Mouse (Mus musculus): ENCODE results near the gene Nhlrc2. TPM values are rescaled to one million over a fixed set of nuclear protein-coding genes. Genes with fewer than 3 reads are reported as not detected.
"Not testable (repeated sequence)": the region's sequence is repeated elsewhere in the genome, so short reads cannot be mapped to it uniquely, and the experiment has no call there.

Gene Nhlrc2
- polyA plus RNA-seq (2014; fragmentation: Nextera tagmentation; extraction: Ambion mirVana) = 13.1 and 13.9 TPM in 2 replicates

- peak within 1 kb of the TSS; percentile 97 for H3K27ac ChIP-seq (replicated peaks; ENCODE audit: low read depth, low read length)
- H3K4me1 ChIP-seq (ENCODE audit: control insufficient read depth, insufficient read depth, low read length) = peaks cover 12% of the 10 kb centered on the region
- DNase-seq (ENCODE audit: low spot score) = peak; percentile 92
- WGBS = under 1% methylated on average over 46 of the region's 69 CpGs
- H3K4me2 ChIP-seq (ENCODE audit: low read depth, low read length) = peak within 1 kb of the TSS; percentile 84
- H3K27me3 ChIP-seq (replicated peaks; ENCODE audit: control insufficient read depth, insufficient read depth, low read length) = no peaks in the 10 kb centered on the region
- peaks cover 40% of the 10 kb centered on the region for H3K36me3 ChIP-seq (ENCODE audit: control insufficient read depth, insufficient read depth, low read length)
- H3K9me3 ChIP-seq (ENCODE audit: control insufficient read depth, low read length) = no peaks in the 10 kb centered on the region
- peak within 1 kb of the TSS; percentile 99 for H3K9ac ChIP-seq (ENCODE audit: low read depth, low read length)
- ATAC-seq (ENCODE audit: low read depth) = peak; percentile 90
- H3K4me3 ChIP-seq (ENCODE audit: low read depth, low read length) = peak within 1 kb of the TSS; percentile 95
These were observed at the start of gene Nhlrc2 for GRCm38 (mm10) chr19:56548230-56549032. Gene Nhlrc2, plus strand, starts transcription at chr19:56548261.

- H3K4me1 ChIP-seq (ENCODE audit: control insufficient read depth, insufficient read depth, low read length); H3K36me3 ChIP-seq (ENCODE audit: control insufficient read depth, insufficient read depth, low read length); H3K9ac ChIP-seq (ENCODE audit: low read depth, low read length); H3K4me3 ChIP-seq (ENCODE audit: low read depth, low read length); H3K4me2 ChIP-seq (ENCODE audit: low read depth, low read length); H3K9me3 ChIP-seq (ENCODE audit: control insufficient read depth, low read length); H3K27ac ChIP-seq (replicated peaks; ENCODE audit: low read depth, low read length); DNase-seq (ENCODE audit: low spot score); ATAC-seq (ENCODE audit: low read depth); H3K27me3 ChIP-seq (replicated peaks; ENCODE audit: control insufficient read depth, insufficient read depth, low read length): not testable (repeated sequence)
- no CpG with 5 or more reads among the region's 5 CpGs for WGBS
These were observed 45.0 kb upstream of the Nhlrc2 start for GRCm38 (mm10) chr19:56503069-56503468.

- H3K9me3 ChIP-seq (ENCODE audit: control insufficient read depth, low read length); H3K9ac ChIP-seq (ENCODE audit: low read depth, low read length); H3K27ac ChIP-seq (replicated peaks; ENCODE audit: low read depth, low read length); H3K4me3 ChIP-seq (ENCODE audit: low read depth, low read length); ATAC-seq (ENCODE audit: low read depth); H3K27me3 ChIP-seq (replicated peaks; ENCODE audit: control insufficient read depth, insufficient read depth, low read length); H3K36me3 ChIP-seq (ENCODE audit: control insufficient read depth, insufficient read depth, low read length); H3K4me1 ChIP-seq (ENCODE audit: control insufficient read depth, insufficient read depth, low read length); DNase-seq (ENCODE audit: low spot score); H3K4me2 ChIP-seq (ENCODE audit: low read depth, low read length): not testable (repeated sequence)
- WGBS = no CpG with 5 or more reads among the region's 5 CpGs
These were observed 44.5 kb upstream of the Nhlrc2 start for GRCm38 (mm10) chr19:56503525-56503924.

GRCm38 (mm10) chr19:56511207-56511606, 36.9 kb upstream of the Nhlrc2 start:
- H3K36me3 ChIP-seq (ENCODE audit: control insufficient read depth, insufficient read depth, low read length); H3K4me3 ChIP-seq (ENCODE audit: low read depth, low read length); ATAC-seq (ENCODE audit: low read depth); H3K4me1 ChIP-seq (ENCODE audit: control insufficient read depth, insufficient read depth, low read length); H3K4me2 ChIP-seq (ENCODE audit: low read depth, low read length); H3K9me3 ChIP-seq (ENCODE audit: control insufficient read depth, low read length); DNase-seq (ENCODE audit: low spot score); H3K27ac ChIP-seq (replicated peaks; ENCODE audit: low read depth, low read length); H3K9ac ChIP-seq (ENCODE audit: low read depth, low read length); H3K27me3 ChIP-seq (replicated peaks; ENCODE audit: control insufficient read depth, insufficient read depth, low read length): not testable (repeated sequence)
- no CpG with 5 or more reads among the region's 4 CpGs for WGBS

- H3K4me3 ChIP-seq (ENCODE audit: low read depth, low read length); DNase-seq (ENCODE audit: low spot score); H3K9me3 ChIP-seq (ENCODE audit: control insufficient read depth, low read length); ATAC-seq (ENCODE audit: low read depth); H3K9ac ChIP-seq (ENCODE audit: low read depth, low read length); H3K27me3 ChIP-seq (replicated peaks; ENCODE audit: control insufficient read depth, insufficient read depth, low read length); H3K36me3 ChIP-seq (ENCODE audit: control insufficient read depth, insufficient read depth, low read length); H3K4me2 ChIP-seq (ENCODE audit: low read depth, low read length); H3K4me1 ChIP-seq (ENCODE audit: control insufficient read depth, insufficient read depth, low read length); H3K27ac ChIP-seq (replicated peaks; ENCODE audit: low read depth, low read length): not testable (repeated sequence)
- WGBS = no CpG with 5 or more reads among the region's 2 CpGs
These were observed 34.5 kb upstream of the Nhlrc2 start for GRCm38 (mm10) chr19:56513527-56513926.

GRCm38 (mm10) chr19:56519408-56519807, 28.7 kb upstream of the Nhlrc2 start:
- DNase-seq (ENCODE audit: low spot score); H3K4me3 ChIP-seq (ENCODE audit: low read depth, low read length); H3K4me1 ChIP-seq (ENCODE audit: control insufficient read depth, insufficient read depth, low read length); H3K9ac ChIP-seq (ENCODE audit: low read depth, low read length); H3K27me3 ChIP-seq (replicated peaks; ENCODE audit: control insufficient read depth, insufficient read depth, low read length); ATAC-seq (ENCODE audit: low read depth); H3K27ac ChIP-seq (replicated peaks; ENCODE audit: low read depth, low read length); H3K36me3 ChIP-seq (ENCODE audit: control insufficient read depth, insufficient read depth, low read length); H3K4me2 ChIP-seq (ENCODE audit: low read depth, low read length); H3K9me3 ChIP-seq (ENCODE audit: control insufficient read depth, low read length): not testable (repeated sequence)
- WGBS = no CpG with 5 or more reads among the region's 7 CpGs

- H3K9me3 ChIP-seq (ENCODE audit: control insufficient read depth, low read length); ATAC-seq (ENCODE audit: low read depth); H3K4me2 ChIP-seq (ENCODE audit: low read depth, low read length); H3K4me3 ChIP-seq (ENCODE audit: low read depth, low read length); H3K36me3 ChIP-seq (ENCODE audit: control insufficient read depth, insufficient read depth, low read length); H3K27ac ChIP-seq (replicated peaks; ENCODE audit: low read depth, low read length); DNase-seq (ENCODE audit: low spot score); H3K27me3 ChIP-seq (replicated peaks; ENCODE audit: control insufficient read depth, insufficient read depth, low read length); H3K9ac ChIP-seq (ENCODE audit: low read depth, low read length); H3K4me1 ChIP-seq (ENCODE audit: control insufficient read depth, insufficient read depth, low read length): not testable (repeated sequence)
- WGBS = no CpG with 5 or more reads among the region's 11 CpGs
These were observed 17.5 kb upstream of the Nhlrc2 start for GRCm38 (mm10) chr19:56530529-56530928.

GRCm38 (mm10) chr19:56531251-56531650, 16.8 kb upstream of the Nhlrc2 start:
- no peaks in the 10 kb centered on the region for H3K27me3 ChIP-seq (replicated peaks; ENCODE audit: control insufficient read depth, insufficient read depth, low read length)
- no peak overlapping the region for H3K4me3 ChIP-seq (ENCODE audit: low read depth, low read length)
- no peak overlapping the region for H3K9ac ChIP-seq (ENCODE audit: low read depth, low read length)
- H3K27ac ChIP-seq (replicated peaks; ENCODE audit: low read depth, low read length) = no peak overlapping the region
- DNase-seq (ENCODE audit: low spot score) = no peak
- no peaks in the 10 kb centered on the region for H3K9me3 ChIP-seq (ENCODE audit: control insufficient read depth, low read length)
- ATAC-seq (ENCODE audit: low read depth) = no peak
- peaks cover 9% of the 10 kb centered on the region for H3K36me3 ChIP-seq (ENCODE audit: control insufficient read depth, insufficient read depth, low read length)
- H3K4me2 ChIP-seq (ENCODE audit: low read depth, low read length) = no peak overlapping the region
- no peaks in the 10 kb centered on the region for H3K4me1 ChIP-seq (ENCODE audit: control insufficient read depth, insufficient read depth, low read length)
- WGBS = 85% methylated on average over 12 of the region's 12 CpGs
